Mouse (Mus musculus): Measurements from ENCODE around the gene B3gnt8. TPM values are rescaled to one million over a fixed set of nuclear protein-coding genes. Genes with fewer than 3 reads are reported as not detected.

Gene B3gnt8
- polyA plus RNA-seq, 1 experiment from 2014 or later: 15.0 TPM

- peak; percentile 89 for ATAC-seq (ENCODE audit: low FRiP score, low TSS enrichment)
- H3K9me3 ChIP-seq (ENCODE audit: low read length): no peaks in the 10 kb centered on the region
- WGBS: 13% methylated on average over 38 of the region's 38 CpGs
- peak overlapping the region; percentile 56 for H3K4me3 ChIP-seq (ENCODE audit: low read length)
- peak overlapping the region; percentile 77 for H3K9ac ChIP-seq (replicated peaks; ENCODE audit: low read length)
- H3K36me3 ChIP-seq (ENCODE audit: insufficient read depth, low read length): peaks cover 42% of the 10 kb centered on the region
- H3K27ac ChIP-seq (ENCODE audit: low read length): peak overlapping the region; percentile 68
- H3K4me1 ChIP-seq (ENCODE audit: insufficient read depth, low read length): peaks cover 22% of the 10 kb centered on the region
- H3K27me3 ChIP-seq (ENCODE audit: insufficient read depth, low read length): no peaks in the 10 kb centered on the region
- H3K4me2 ChIP-seq (replicated peaks; ENCODE audit: low read depth, low read length): peak overlapping the region; percentile 83
Measured at GRCm38 (mm10) chr7:25627431-25628322, 1.2 kb downstream of the B3gnt8 start.

DNA sequence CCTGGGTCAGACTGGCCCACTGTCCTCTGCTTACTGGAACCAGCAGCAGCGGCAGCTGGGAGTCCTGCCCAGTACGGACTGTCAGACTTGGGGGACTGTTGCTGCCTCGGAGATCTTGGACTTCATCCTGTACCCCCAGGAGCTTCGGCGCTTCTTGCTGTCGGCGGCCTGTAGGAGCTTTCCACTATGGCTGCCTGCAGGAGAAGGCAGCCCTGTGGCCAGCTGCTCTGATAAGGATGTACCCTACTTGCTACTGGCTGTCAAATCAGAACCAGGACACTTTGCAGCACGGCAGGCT lies 1.8 kb downstream of the B3gnt8 start:
- H3K27ac ChIP-seq (ENCODE audit: low read length): no peak overlapping the region; the same call in 1 of the 2 replicates

GRCm38 (mm10) chr7:25632679-25633078 lies 6.2 kb downstream of the B3gnt8 start:
- peaks cover 35% of the 10 kb centered on the region for H3K36me3 ChIP-seq (ENCODE audit: insufficient read depth, low read length)
- H3K4me3 ChIP-seq (ENCODE audit: low read length): no peak overlapping the region
- H3K4me1 ChIP-seq (ENCODE audit: insufficient read depth, low read length): peaks cover 14% of the 10 kb centered on the region
- no peaks in the 10 kb centered on the region for H3K9me3 ChIP-seq (ENCODE audit: low read length)
- H3K27ac ChIP-seq (ENCODE audit: low read length): no peak overlapping the region
- H3K9ac ChIP-seq (replicated peaks; ENCODE audit: low read length): no peak overlapping the region
- no peak for ATAC-seq (ENCODE audit: low FRiP score, low TSS enrichment)
- H3K4me2 ChIP-seq (replicated peaks; ENCODE audit: low read depth, low read length): no peak overlapping the region
- no peaks in the 10 kb centered on the region for H3K27me3 ChIP-seq (ENCODE audit: insufficient read depth, low read length)
- WGBS: 91% methylated on average over 5 of the region's 5 CpGs

More for the DNA sequence above, 1.8 kb downstream of the B3gnt8 start:
- Histone ChIP-seq H3K9me3 (ENCODE audit: low read length) (no peaks in the 10 kb centered on the region), H3K4me1 (ENCODE audit: insufficient read depth, low read length) (peaks cover 22% of the 10 kb centered on the region), H3K27me3 (ENCODE audit: insufficient read depth, low read length) (no peaks in the 10 kb centered on the region), H3K9ac (replicated peaks; ENCODE audit: low read length) (peak overlapping the region; percentile 77), H3K4me2 (replicated peaks; ENCODE audit: low read depth, low read length) (peak overlapping the region; percentile 83), H3K4me3 (ENCODE audit: low read length) (peak overlapping the region; percentile 56), H3K36me3 (ENCODE audit: insufficient read depth, low read length) (peaks cover 40% of the 10 kb centered on the region)
- 65% methylated on average over 8 of the region's 8 CpGs for WGBS
- no peak for ATAC-seq (ENCODE audit: low FRiP score, low TSS enrichment)

GRCm38 (mm10) chr7:25636373-25636772 lies 9.9 kb downstream of the B3gnt8 start:
- Histone ChIP-seq H3K4me2 (replicated peaks; ENCODE audit: low read depth, low read length) (no peak overlapping the region), H3K4me1 (ENCODE audit: insufficient read depth, low read length) (no peaks in the 10 kb centered on the region), H3K9ac (replicated peaks; ENCODE audit: low read length) (no peak overlapping the region), H3K4me3 (ENCODE audit: low read length) (no peak overlapping the region), H3K27me3 (ENCODE audit: insufficient read depth, low read length) (no peaks in the 10 kb centered on the region), H3K9me3 (ENCODE audit: low read length) (no peaks in the 10 kb centered on the region), H3K36me3 (ENCODE audit: insufficient read depth, low read length) (peaks cover 36% of the 10 kb centered on the region), H3K27ac (ENCODE audit: low read length) (no peak overlapping the region)
- ATAC-seq (ENCODE audit: low FRiP score, low TSS enrichment): 0 out of 2 replicates have a peak, but pooled peaks have one; percentile 60
- 64% methylated on average over 3 of the region's 3 CpGs for WGBS

DNA sequence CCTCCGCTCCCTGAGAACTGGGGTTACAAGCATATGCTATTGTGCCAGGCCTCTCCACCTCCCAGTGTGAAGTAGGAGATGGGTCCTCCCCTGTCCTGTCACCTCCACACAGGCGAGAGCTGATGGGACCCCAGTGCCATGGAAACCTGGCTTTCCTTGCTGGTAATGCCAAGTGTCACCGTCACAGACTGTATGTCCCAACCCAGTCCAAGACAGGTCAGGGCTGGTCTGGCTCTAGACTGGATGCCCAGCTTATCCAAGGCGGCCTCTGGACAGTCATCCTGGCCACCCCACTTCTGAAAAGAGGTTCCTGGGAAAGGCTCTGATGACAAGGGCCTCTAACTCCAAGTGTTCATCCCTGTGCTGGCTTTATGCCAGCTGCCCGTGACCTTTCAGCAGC lies 10.6 kb downstream of the B3gnt8 start:
- no peaks in the 10 kb centered on the region for H3K4me1 ChIP-seq (ENCODE audit: insufficient read depth, low read length)
- no peak overlapping the region for H3K9ac ChIP-seq (replicated peaks; ENCODE audit: low read length)
- no peaks in the 10 kb centered on the region for H3K9me3 ChIP-seq (ENCODE audit: low read length)
- peaks cover 32% of the 10 kb centered on the region for H3K36me3 ChIP-seq (ENCODE audit: insufficient read depth, low read length)
- WGBS: 96% methylated on average over 5 of the region's 5 CpGs
- H3K27me3 ChIP-seq (ENCODE audit: insufficient read depth, low read length): no peaks in the 10 kb centered on the region
- no peak overlapping the region for H3K4me3 ChIP-seq (ENCODE audit: low read length)
- H3K4me2 ChIP-seq (replicated peaks; ENCODE audit: low read depth, low read length): no peak overlapping the region
- H3K27ac ChIP-seq (ENCODE audit: low read length): no peak overlapping the region
- ATAC-seq (ENCODE audit: low FRiP score, low TSS enrichment): no peak

DNA sequence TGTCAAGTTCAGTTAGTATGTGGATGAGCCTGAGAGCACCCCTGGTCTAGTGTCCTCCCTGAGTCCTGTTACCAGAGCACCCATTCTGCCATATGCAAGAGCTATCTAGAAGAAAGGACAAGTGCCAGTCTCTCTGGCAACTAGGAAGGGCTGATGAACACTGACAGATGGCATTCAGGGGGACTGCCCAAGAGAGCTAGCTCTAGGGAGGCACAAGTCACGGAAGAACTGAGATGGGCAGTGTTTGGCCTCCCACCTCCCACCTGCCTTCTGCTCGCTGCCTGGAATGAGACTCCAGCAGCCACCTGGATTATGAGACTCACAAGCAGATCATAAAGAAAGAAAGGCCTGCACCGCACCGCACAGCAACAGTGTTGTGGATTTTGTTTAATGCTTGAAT lies 13.3 kb downstream of the B3gnt8 start:
- no peak for ATAC-seq (ENCODE audit: low FRiP score, low TSS enrichment)
- H3K9ac ChIP-seq (replicated peaks; ENCODE audit: low read length): no peak overlapping the region
- no peak overlapping the region for H3K4me3 ChIP-seq (ENCODE audit: low read length)
- peaks cover 3% of the 10 kb centered on the region; the same call in 1 of the 2 replicates for H3K4me1 ChIP-seq (ENCODE audit: insufficient read depth, low read length)
- no peaks in the 10 kb centered on the region for H3K9me3 ChIP-seq (ENCODE audit: low read length)
- WGBS: 85% methylated on average over 4 of the region's 4 CpGs
- H3K36me3 ChIP-seq (ENCODE audit: insufficient read depth, low read length): peaks cover 23% of the 10 kb centered on the region
- no peak overlapping the region for H3K27ac ChIP-seq (ENCODE audit: low read length)
- H3K27me3 ChIP-seq (ENCODE audit: insufficient read depth, low read length): no peaks in the 10 kb centered on the region
- H3K4me2 ChIP-seq (replicated peaks; ENCODE audit: low read depth, low read length): no peak overlapping the region

GRCm38 (mm10) chr7:25644136-25644535 lies 17.7 kb downstream of the B3gnt8 start:
- Histone ChIP-seq H3K27ac (ENCODE audit: low read length) (no peak overlapping the region), H3K4me2 (replicated peaks; ENCODE audit: low read depth, low read length) (no peak overlapping the region), H3K9me3 (ENCODE audit: low read length) (no peaks in the 10 kb centered on the region), H3K36me3 (ENCODE audit: insufficient read depth, low read length) (0 out of 2 replicates have a peak, but pooled peaks cover 5% of the 10 kb centered on the region), H3K4me1 (ENCODE audit: insufficient read depth, low read length) (peaks cover 5% of the 10 kb centered on the region; the same call in 1 of the 2 replicates), H3K4me3 (ENCODE audit: low read length) (no peak overlapping the region), H3K9ac (replicated peaks; ENCODE audit: low read length) (no peak overlapping the region), H3K27me3 (ENCODE audit: insufficient read depth, low read length) (no peaks in the 10 kb centered on the region)
- WGBS: 75% methylated on average over 10 of the region's 10 CpGs
- ATAC-seq (ENCODE audit: low FRiP score, low TSS enrichment): no peak

DNA sequence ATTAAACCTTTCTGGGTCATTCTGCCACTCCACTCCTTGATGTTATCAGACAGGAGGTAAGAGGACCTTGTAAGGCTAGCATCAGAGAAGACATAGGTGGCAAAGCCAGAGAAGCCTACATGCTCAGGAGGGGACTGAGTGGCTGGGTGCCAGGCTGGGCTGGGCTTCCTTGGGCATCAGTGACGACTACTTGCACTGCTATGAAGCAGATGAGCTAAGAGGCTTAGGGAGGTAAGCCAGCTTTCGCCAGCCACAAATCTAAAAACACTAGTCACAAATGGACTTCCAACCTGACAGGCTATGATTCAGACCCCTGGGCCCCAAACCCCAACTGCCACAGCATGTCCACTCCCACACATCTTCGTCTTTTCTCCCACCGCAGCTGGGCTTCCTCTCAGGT lies 18.2 kb downstream of the B3gnt8 start:
- 32% methylated on average over 4 of the region's 4 CpGs for WGBS
- Histone ChIP-seq H3K4me3 (ENCODE audit: low read length) (no peak overlapping the region), H3K27ac (ENCODE audit: low read length) (peak overlapping the region; percentile 32; the same call in 1 of the 2 replicates), H3K4me2 (replicated peaks; ENCODE audit: low read depth, low read length) (no peak overlapping the region), H3K9ac (replicated peaks; ENCODE audit: low read length) (no peak overlapping the region), H3K4me1 (ENCODE audit: insufficient read depth, low read length) (peaks cover 5% of the 10 kb centered on the region; the same call in 1 of the 2 replicates), H3K9me3 (ENCODE audit: low read length) (no peaks in the 10 kb centered on the region), H3K27me3 (ENCODE audit: insufficient read depth, low read length) (no peaks in the 10 kb centered on the region), H3K36me3 (ENCODE audit: insufficient read depth, low read length) (0 out of 2 replicates have a peak, but pooled peaks cover 2% of the 10 kb centered on the region)
- ATAC-seq (ENCODE audit: low FRiP score, low TSS enrichment): no peak

DNA sequence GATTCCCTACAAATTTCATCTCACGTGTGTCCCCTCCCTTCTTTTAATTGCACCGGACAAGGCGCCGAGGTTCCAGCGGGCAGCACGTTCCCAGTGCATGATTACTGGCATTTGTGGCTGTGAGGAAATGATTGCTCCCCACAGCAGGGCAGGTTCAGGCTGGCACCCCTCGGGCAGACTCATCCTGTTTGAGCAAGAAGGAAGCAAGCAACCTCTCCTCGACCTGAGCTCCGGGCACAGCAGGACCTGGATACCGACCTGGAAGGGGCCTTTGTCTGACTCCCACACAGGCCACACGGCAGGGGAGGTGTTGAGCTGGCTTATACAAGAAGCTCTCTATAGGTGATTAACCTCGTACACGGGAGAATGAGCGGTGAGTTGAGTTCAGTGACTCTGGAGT lies 18.6 kb downstream of the B3gnt8 start:
- Histone ChIP-seq H3K27ac (ENCODE audit: low read length) (peak overlapping the region; percentile 32; the same call in 1 of the 2 replicates), H3K4me2 (replicated peaks; ENCODE audit: low read depth, low read length) (no peak overlapping the region), H3K4me3 (ENCODE audit: low read length) (no peak overlapping the region), H3K9ac (replicated peaks; ENCODE audit: low read length) (no peak overlapping the region), H3K4me1 (ENCODE audit: insufficient read depth, low read length) (peaks cover 5% of the 10 kb centered on the region; the same call in 1 of the 2 replicates), H3K9me3 (ENCODE audit: low read length) (no peaks in the 10 kb centered on the region), H3K36me3 (ENCODE audit: insufficient read depth, low read length) (no peaks in the 10 kb centered on the region), H3K27me3 (ENCODE audit: insufficient read depth, low read length) (no peaks in the 10 kb centered on the region)
- peak; percentile 63 for ATAC-seq (ENCODE audit: low FRiP score, low TSS enrichment)
- 32% methylated on average over 14 of the region's 14 CpGs for WGBS

- H3K9me3 ChIP-seq (ENCODE audit: low read length): no peaks in the 10 kb centered on the region
- no peaks in the 10 kb centered on the region for H3K27me3 ChIP-seq (ENCODE audit: insufficient read depth, low read length)
- no peak overlapping the region for H3K4me2 ChIP-seq (replicated peaks; ENCODE audit: low read depth, low read length)
- H3K9ac ChIP-seq (replicated peaks; ENCODE audit: low read length): no peak overlapping the region
- H3K4me1 ChIP-seq (ENCODE audit: insufficient read depth, low read length): peaks cover 5% of the 10 kb centered on the region; the same call in 1 of the 2 replicates
- H3K36me3 ChIP-seq (ENCODE audit: insufficient read depth, low read length): no peaks in the 10 kb centered on the region
- H3K27ac ChIP-seq (ENCODE audit: low read length): no peak overlapping the region
- no peak for ATAC-seq (ENCODE audit: low FRiP score, low TSS enrichment)
- 58% methylated on average over 5 of the region's 5 CpGs for WGBS
- H3K4me3 ChIP-seq (ENCODE audit: low read length): no peak overlapping the region
Measured at GRCm38 (mm10) chr7:25647574-25648123, 21.2 kb downstream of the B3gnt8 start.

Data from kidney, embryonic 16.5 days (tissue).